Mouse (Mus musculus): Measurements from ENCODE around the gene Use1. TPM values are rescaled to one million over a fixed set of nuclear protein-coding genes. Genes with fewer than 3 reads are reported as not detected.
A peak's percentile ranks its signal among the peaks of the same experiment; 100 is the strongest.
"Not testable (repeated sequence)": the region's sequence is repeated elsewhere in the genome, so short reads cannot be mapped to it uniquely, and the experiment has no call there.

Gene Use1
- polyA plus RNA-seq (2014; fragmentation: Nextera tagmentation; extraction: Ambion mirVana), result 69.3 and 82.5 TPM in 2 replicates

DNA sequence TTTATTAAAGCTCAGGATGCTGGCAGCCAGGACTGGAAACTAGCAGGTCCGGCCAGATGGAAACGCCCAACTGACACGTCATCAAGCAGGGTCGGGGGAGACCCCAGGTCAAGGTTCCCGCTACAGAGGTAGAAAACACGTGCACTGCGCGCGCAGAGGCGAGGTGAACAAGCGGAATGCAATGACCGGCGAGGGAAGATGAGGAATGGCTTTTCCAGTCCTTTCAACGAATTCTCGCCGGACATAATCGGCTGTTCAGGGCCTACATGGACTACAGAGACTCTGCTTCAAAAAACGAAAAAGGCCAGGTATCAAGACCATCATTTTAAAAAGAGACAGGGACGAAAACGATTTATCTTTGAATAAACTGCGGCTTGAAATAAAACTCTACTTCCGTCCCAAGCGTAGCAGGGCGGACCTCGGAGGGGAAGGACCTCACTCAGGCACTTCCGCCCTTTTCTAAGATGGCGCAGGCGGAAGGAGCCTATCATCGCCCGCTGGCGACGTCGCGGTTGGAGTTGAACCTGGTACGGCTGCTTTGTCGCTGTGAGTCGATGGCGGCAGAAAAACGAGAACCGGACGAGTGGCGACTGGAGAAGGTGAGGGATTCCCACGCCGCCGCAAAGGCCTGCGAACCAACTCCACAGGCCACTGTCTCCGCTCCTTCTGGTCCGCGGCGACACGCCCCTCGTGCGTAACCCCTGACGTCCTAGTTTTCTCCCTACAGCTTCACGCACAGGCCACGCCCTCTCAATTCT is at the start of gene Use1:
Gene Use1 (plus strand): TSS at position 78 of the 758 bp plus-strand sequence.
- ATAC-seq (replicated peaks; ENCODE audit: low FRiP score) (peak; percentile 80), DNase-seq (ENCODE audit: low spot score) (peak; percentile 91)
- H3K27ac ChIP-seq (ENCODE audit: low read depth, low read length), result peak within 1 kb of the TSS; percentile 39
- peak within 1 kb of the TSS; percentile 59 for H3K4me3 ChIP-seq (ENCODE audit: low read depth, low read length)
- H3K4me1 ChIP-seq (replicated peaks; ENCODE audit: control insufficient read depth, insufficient read depth, low read length), result peaks cover 9% of the 10 kb centered on the region; the same call in 1 of the 2 replicates
- under 1% methylated on average over 56 of the region's 56 CpGs for WGBS
- H3K4me2 ChIP-seq (ENCODE audit: low read depth, low read length, severe bottlenecking), result peak within 1 kb of the TSS; percentile 60
- H3K9me3 ChIP-seq (ENCODE audit: control insufficient read depth, low read length), result no peaks in the 10 kb centered on the region
- H3K27me3 ChIP-seq (ENCODE audit: control insufficient read depth, insufficient read depth, low read length), result no peaks in the 10 kb centered on the region
- peak within 1 kb of the TSS; percentile 63 for H3K9ac ChIP-seq (ENCODE audit: low read length)
- no peaks in the 10 kb centered on the region; the same call in 1 of the 2 replicates for H3K36me3 ChIP-seq (ENCODE audit: control insufficient read depth, insufficient read depth, low read length)

DNA sequence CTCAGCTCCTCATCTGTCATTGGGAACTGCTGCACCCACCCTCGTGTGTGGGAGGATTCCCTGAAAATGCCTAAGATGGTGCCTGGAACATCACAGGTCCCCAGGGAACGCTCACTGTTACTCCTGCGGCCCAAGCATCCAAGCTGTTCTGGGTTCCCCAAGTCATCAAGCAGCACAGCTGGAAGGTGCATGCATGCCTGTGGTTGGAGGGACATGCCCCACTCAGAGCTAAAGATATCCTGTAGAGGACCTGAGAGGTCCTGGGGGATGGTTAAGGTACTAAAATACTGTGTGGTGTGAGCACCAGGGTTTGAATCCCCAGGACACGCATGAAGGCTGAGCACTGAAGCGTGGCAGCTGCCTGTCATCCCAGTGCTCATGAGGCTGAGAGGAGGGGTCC is 48.0 kb upstream of the Use1 start:
- not testable (repeated sequence) for H3K36me3 ChIP-seq (ENCODE audit: control insufficient read depth, insufficient read depth, low read length); H3K27me3 ChIP-seq (ENCODE audit: control insufficient read depth, insufficient read depth, low read length); H3K4me1 ChIP-seq (replicated peaks; ENCODE audit: control insufficient read depth, insufficient read depth, low read length); H3K9me3 ChIP-seq (ENCODE audit: control insufficient read depth, low read length); ATAC-seq (replicated peaks; ENCODE audit: low FRiP score); H3K9ac ChIP-seq (ENCODE audit: low read length); H3K4me2 ChIP-seq (ENCODE audit: low read depth, low read length, severe bottlenecking); H3K27ac ChIP-seq (ENCODE audit: low read depth, low read length); DNase-seq (ENCODE audit: low spot score); H3K4me3 ChIP-seq (ENCODE audit: low read depth, low read length)
- WGBS, result 93% methylated on average over 5 of the region's 5 CpGs

DNA sequence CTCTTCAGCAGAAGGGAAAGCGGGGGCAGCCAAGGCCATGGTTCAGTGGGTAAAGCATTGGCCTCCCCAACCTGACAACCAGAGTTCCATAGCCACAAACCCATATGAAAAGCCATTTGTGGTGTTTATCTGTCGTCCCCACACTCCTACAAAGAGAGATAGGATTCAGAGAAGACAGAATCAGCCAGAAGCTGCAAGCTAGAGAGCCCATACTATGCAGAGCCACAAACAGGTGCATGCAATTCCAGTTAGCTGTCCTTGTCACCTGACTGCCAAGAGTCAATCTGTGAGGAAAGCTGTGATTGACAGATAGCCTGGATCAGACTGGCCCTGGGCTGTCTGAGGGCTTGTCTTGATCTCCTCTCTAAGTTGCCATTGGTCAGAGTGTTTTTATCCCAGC is 46.9 kb upstream of the Use1 start:
- not testable (repeated sequence) for H3K27me3 ChIP-seq (ENCODE audit: control insufficient read depth, insufficient read depth, low read length); H3K36me3 ChIP-seq (ENCODE audit: control insufficient read depth, insufficient read depth, low read length); H3K9ac ChIP-seq (ENCODE audit: low read length); DNase-seq (ENCODE audit: low spot score); H3K4me3 ChIP-seq (ENCODE audit: low read depth, low read length); H3K4me1 ChIP-seq (replicated peaks; ENCODE audit: control insufficient read depth, insufficient read depth, low read length); ATAC-seq (replicated peaks; ENCODE audit: low FRiP score); H3K4me2 ChIP-seq (ENCODE audit: low read depth, low read length, severe bottlenecking); H3K9me3 ChIP-seq (ENCODE audit: control insufficient read depth, low read length); H3K27ac ChIP-seq (ENCODE audit: low read depth, low read length)
- 88% methylated on average over 2 of the region's 2 CpGs for whole genome bisulfite sequencing

DNA sequence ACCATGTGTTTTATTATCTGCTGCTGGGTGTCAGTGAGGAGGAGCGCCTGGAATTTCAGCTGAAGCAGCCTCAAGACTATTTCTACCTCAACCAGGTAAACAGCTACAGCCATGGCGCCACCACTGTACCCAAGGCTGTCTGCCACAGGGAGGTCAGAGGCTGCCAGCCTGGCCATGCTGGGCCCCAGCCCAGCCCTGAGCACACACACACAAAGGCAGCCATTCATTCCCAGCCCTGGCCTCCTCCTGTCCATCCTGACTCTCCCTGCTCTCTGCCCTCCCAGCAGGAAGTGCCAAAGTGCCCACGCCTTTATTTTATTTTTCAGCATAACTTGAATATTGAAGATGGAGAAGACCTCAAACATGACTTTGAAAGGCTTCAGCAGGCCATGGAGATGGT is 43.7 kb upstream of the Use1 start:
- no peak overlapping the region for H3K27ac ChIP-seq (ENCODE audit: low read depth, low read length)
- peaks cover 4% of the 10 kb centered on the region; the same call in 1 of the 2 replicates for H3K36me3 ChIP-seq (ENCODE audit: control insufficient read depth, insufficient read depth, low read length)
- no peaks in the 10 kb centered on the region for H3K4me1 ChIP-seq (replicated peaks; ENCODE audit: control insufficient read depth, insufficient read depth, low read length)
- no peak for DNase-seq (ENCODE audit: low spot score)
- WGBS, result 86% methylated on average over 3 of the region's 3 CpGs
- H3K9me3 ChIP-seq (ENCODE audit: control insufficient read depth, low read length), result no peaks in the 10 kb centered on the region
- H3K9ac ChIP-seq (ENCODE audit: low read length), result no peak overlapping the region
- no peak overlapping the region for H3K4me2 ChIP-seq (ENCODE audit: low read depth, low read length, severe bottlenecking)
- no peaks in the 10 kb centered on the region for H3K27me3 ChIP-seq (ENCODE audit: control insufficient read depth, insufficient read depth, low read length)
- H3K4me3 ChIP-seq (ENCODE audit: low read depth, low read length), result no peak overlapping the region
- no peak for ATAC-seq (replicated peaks; ENCODE audit: low FRiP score)

DNA sequence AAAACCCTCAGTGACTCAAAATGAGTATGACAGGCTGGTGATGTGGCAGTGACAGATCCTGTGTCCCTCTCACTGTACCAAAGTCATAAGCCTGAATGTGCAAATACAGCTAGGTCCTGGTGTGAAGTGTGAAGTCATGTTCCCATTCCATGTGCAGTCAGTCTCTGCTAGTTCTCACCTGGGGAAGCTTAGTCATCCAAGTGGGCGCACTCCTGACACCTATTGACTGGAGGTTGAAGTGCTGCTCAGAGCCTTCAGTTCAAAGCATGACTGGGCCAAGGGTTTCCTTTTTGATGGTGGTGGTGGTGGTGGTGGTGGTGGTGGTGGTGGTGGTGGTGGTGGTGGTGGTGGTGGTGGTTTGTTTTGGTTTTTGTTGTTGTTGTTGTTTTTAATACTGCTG is 41.8 kb upstream of the Use1 start:
- Histone ChIP-seq H3K4me3 (ENCODE audit: low read depth, low read length) (no peak overlapping the region), H3K27ac (ENCODE audit: low read depth, low read length) (no peak overlapping the region), H3K4me1 (replicated peaks; ENCODE audit: control insufficient read depth, insufficient read depth, low read length) (no peaks in the 10 kb centered on the region), H3K27me3 (ENCODE audit: control insufficient read depth, insufficient read depth, low read length) (no peaks in the 10 kb centered on the region), H3K36me3 (ENCODE audit: control insufficient read depth, insufficient read depth, low read length) (peaks cover 4% of the 10 kb centered on the region; the same call in 1 of the 2 replicates), H3K4me2 (ENCODE audit: low read depth, low read length, severe bottlenecking) (no peak overlapping the region), H3K9me3 (ENCODE audit: control insufficient read depth, low read length) (no peaks in the 10 kb centered on the region), H3K9ac (ENCODE audit: low read length) (no peak overlapping the region)
- WGBS, result 95% methylated on average over 1 of the region's 1 CpGs
- ATAC-seq (replicated peaks; ENCODE audit: low FRiP score) (no peak), DNase-seq (ENCODE audit: low spot score) (no peak)

DNA sequence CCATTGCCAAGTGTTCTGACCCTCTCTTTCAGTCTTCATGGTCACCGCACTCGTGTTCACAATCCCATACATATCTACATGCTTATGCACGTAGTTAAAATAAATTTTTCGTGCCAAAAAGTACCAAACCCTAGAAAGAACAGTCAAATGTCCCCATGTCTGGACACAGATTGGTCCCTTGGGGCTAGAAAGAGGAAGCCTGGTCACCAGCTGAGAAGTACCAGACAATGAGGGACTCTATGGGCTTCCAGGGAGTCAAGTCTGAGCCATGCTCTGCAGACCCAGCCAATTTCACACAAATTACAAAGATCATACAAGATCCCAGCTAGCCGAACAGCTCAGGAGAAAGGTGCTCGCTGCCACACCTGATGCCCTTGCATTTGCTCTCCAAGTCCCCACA is 28.8 kb upstream of the Use1 start:
- 92% methylated on average over 5 of the region's 6 CpGs for WGBS
- not testable (repeated sequence) for H3K27ac ChIP-seq (ENCODE audit: low read depth, low read length); ATAC-seq (replicated peaks; ENCODE audit: low FRiP score); H3K4me3 ChIP-seq (ENCODE audit: low read depth, low read length); H3K4me2 ChIP-seq (ENCODE audit: low read depth, low read length, severe bottlenecking); H3K36me3 ChIP-seq (ENCODE audit: control insufficient read depth, insufficient read depth, low read length); H3K9ac ChIP-seq (ENCODE audit: low read length); H3K4me1 ChIP-seq (replicated peaks; ENCODE audit: control insufficient read depth, insufficient read depth, low read length); H3K27me3 ChIP-seq (ENCODE audit: control insufficient read depth, insufficient read depth, low read length); H3K9me3 ChIP-seq (ENCODE audit: control insufficient read depth, low read length); DNase-seq (ENCODE audit: low spot score)

DNA sequence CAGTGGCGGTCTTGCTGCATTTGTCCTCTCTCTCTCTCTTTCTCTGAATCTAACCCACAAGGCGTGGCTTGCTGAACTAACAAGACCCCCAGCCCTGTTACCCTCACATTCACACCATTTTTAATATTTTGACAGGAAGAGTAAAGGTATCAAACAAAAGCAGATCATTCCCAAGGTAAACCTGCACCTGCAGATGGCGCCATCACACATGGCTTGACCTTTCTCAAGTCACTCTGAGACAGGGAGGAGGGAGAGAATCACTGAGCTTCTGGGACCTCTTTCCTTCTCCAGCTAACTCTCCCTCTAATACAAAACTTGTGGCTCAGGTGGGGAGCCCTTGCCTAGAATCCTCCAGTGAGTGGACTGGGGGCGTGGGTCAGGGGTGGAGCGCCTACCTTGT is 26.0 kb upstream of the Use1 start:
- DNase-seq (ENCODE audit: low spot score), result no peak
- H3K4me2 ChIP-seq (ENCODE audit: low read depth, low read length, severe bottlenecking), result no peak overlapping the region
- no peak overlapping the region for H3K27ac ChIP-seq (ENCODE audit: low read depth, low read length)
- no peak overlapping the region for H3K4me3 ChIP-seq (ENCODE audit: low read depth, low read length)
- WGBS, result 71% methylated on average over 5 of the region's 5 CpGs
- H3K36me3 ChIP-seq (ENCODE audit: control insufficient read depth, insufficient read depth, low read length), result no peaks in the 10 kb centered on the region; the same call in 1 of the 2 replicates
- no peak for ATAC-seq (replicated peaks; ENCODE audit: low FRiP score)
- H3K27me3 ChIP-seq (ENCODE audit: control insufficient read depth, insufficient read depth, low read length), result no peaks in the 10 kb centered on the region
- no peaks in the 10 kb centered on the region for H3K4me1 ChIP-seq (replicated peaks; ENCODE audit: control insufficient read depth, insufficient read depth, low read length)
- H3K9ac ChIP-seq (ENCODE audit: low read length), result no peak overlapping the region
- no peaks in the 10 kb centered on the region for H3K9me3 ChIP-seq (ENCODE audit: control insufficient read depth, low read length)

DNA sequence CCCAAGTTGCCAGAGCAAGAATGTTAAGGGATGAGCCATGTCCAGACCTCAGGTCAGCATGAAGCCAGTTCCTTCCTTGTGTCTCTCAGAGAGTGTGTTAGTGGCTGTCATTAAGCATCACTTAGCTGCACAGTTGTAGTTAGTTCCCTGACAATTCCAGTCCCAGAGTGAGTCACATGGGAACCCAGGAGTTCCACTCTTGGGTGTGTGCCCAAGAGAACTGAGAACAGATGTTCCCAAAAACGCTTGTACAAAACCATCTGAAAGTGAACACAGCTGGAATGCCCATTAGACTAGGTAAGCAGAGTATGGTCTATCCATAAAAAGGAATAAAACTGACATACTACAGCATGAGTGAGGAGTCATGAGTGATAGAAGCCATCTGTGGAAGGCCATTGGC is 20.1 kb upstream of the Use1 start:
- WGBS, result 97% methylated on average over 1 of the region's 1 CpGs

DNA sequence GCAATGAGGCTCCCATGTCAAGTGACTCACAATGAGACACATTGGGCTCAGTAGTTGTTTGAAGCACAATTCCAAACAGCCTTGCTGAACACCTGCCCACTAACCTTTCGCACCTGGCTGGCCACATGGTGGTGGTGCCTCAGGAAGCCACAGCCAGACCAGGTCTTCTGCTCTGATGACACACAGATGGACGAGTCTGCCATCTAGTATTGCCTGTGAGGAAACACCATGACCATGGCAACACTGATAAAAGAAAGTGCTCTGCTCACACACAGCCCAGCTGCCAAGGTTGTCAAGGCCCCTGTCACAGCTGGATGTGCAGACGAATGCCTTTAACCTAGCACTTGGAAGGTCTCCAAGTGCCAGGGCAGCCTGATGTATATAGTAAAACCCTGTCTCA is 15.5 kb upstream of the Use1 start:
- ATAC-seq (replicated peaks; ENCODE audit: low FRiP score) (no peak), DNase-seq (ENCODE audit: low spot score) (no peak)
- H3K4me2 ChIP-seq (ENCODE audit: low read depth, low read length, severe bottlenecking), result no peak overlapping the region
- no peaks in the 10 kb centered on the region for H3K4me1 ChIP-seq (replicated peaks; ENCODE audit: control insufficient read depth, insufficient read depth, low read length)
- no peak overlapping the region for H3K4me3 ChIP-seq (ENCODE audit: low read depth, low read length)
- H3K9me3 ChIP-seq (ENCODE audit: control insufficient read depth, low read length), result no peaks in the 10 kb centered on the region
- 84% methylated on average over 3 of the region's 3 CpGs for WGBS
- peaks cover 5% of the 10 kb centered on the region; the same call in 1 of the 2 replicates for H3K36me3 ChIP-seq (ENCODE audit: control insufficient read depth, insufficient read depth, low read length)
- no peak overlapping the region for H3K27ac ChIP-seq (ENCODE audit: low read depth, low read length)
- H3K9ac ChIP-seq (ENCODE audit: low read length), result no peak overlapping the region
- H3K27me3 ChIP-seq (ENCODE audit: control insufficient read depth, insufficient read depth, low read length), result no peaks in the 10 kb centered on the region

More for the DNA sequence above, 20.1 kb upstream of the Use1 start:
- Histone ChIP-seq H3K4me2 (ENCODE audit: low read depth, low read length, severe bottlenecking) (no peak overlapping the region), H3K9ac (ENCODE audit: low read length) (no peak overlapping the region), H3K4me1 (replicated peaks; ENCODE audit: control insufficient read depth, insufficient read depth, low read length) (no peaks in the 10 kb centered on the region), H3K27me3 (ENCODE audit: control insufficient read depth, insufficient read depth, low read length) (no peaks in the 10 kb centered on the region), H3K36me3 (ENCODE audit: control insufficient read depth, insufficient read depth, low read length) (peaks cover 5% of the 10 kb centered on the region; the same call in 1 of the 2 replicates), H3K27ac (ENCODE audit: low read depth, low read length) (no peak overlapping the region), H3K9me3 (ENCODE audit: control insufficient read depth, low read length) (no peaks in the 10 kb centered on the region), H3K4me3 (ENCODE audit: low read depth, low read length) (no peak overlapping the region)
- DNase-seq (ENCODE audit: low spot score) (no peak), ATAC-seq (replicated peaks; ENCODE audit: low FRiP score) (no peak)

Measured in forebrain, embryonic 11.5 days (tissue).